Mouse (Mus musculus) kidney, adult 2 months (tissue): ENCODE data around the gene Cox4i2. TPM values are rescaled to one million over a fixed set of nuclear protein-coding genes. Genes with fewer than 3 reads are reported as not detected.

Experiments used
- DNase-seq: peaks from one replicate; pipeline ENCODE4 v3.0.0; 2021
- H3K27ac ChIP-seq: fragments of 200-500 bp; 2 replicates; pipeline ENCODE4 v1.5.1; 2012; ENCODE audit warnings: low read depth, low read length, control low read depth, inconsistent platforms; ENCODE audit not compliant: insufficient read depth
- H3K27me3 ChIP-seq: fragments of 200-500 bp; replicated peaks from 2 replicates; pipeline ENCODE4 v1.6.1; 2012; ENCODE audit warnings: mild to moderate bottlenecking, moderate library complexity, low read length, inconsistent platforms; ENCODE audit not compliant: control insufficient read depth, insufficient read depth
- H3K36me3 ChIP-seq: fragments of 200-500 bp; 2 replicates; pipeline ENCODE4 v1.6.1; 2012; ENCODE audit warnings: mild to moderate bottlenecking, moderate library complexity, low read length, inconsistent platforms; ENCODE audit not compliant: control insufficient read depth, insufficient read depth
- H3K4me1 ChIP-seq: fragments of 200-500 bp; 2 replicates; pipeline ENCODE4 v1.6.1; 2011; ENCODE audit warnings: low read length; ENCODE audit not compliant: control insufficient read depth, insufficient read depth
- H3K4me3 ChIP-seq: fragments of 200-500 bp; 2 replicates; pipeline ENCODE4 v1.5.1; 2011; ENCODE audit warnings: mild to moderate bottlenecking, low read depth, low read length, control low read depth; ENCODE audit not compliant: insufficient read depth
- CTCF ChIP-seq: fragments of 200-500 bp; conservative IDR thresholded peaks from 2 replicates; pipeline ENCODE4 v1.5.1; 2011; ENCODE audit warnings: low read depth, mild to moderate bottlenecking, control low read depth, low read length, moderate library complexity, mixed read lengths; ENCODE audit not compliant: insufficient read depth, insufficient read length
- POLR2A ChIP-seq: fragments of 200-500 bp; IDR thresholded peaks from one replicate; pipeline ENCODE4 v1.6.1; 2011; ENCODE audit warnings: low read depth, low read length, control low read depth
- WGBS: fragments of 180-500 bp; shearing (Covaris S2); methylation state at CpG from one replicate; pipeline ENCODE4 v1.1.7; 2018; 5-methylcytosine and 5-hydroxymethylcytosine counted together
- polyA plus RNA-seq: library from polyadenylated mRNA; depleted of rRNA; stranded (reverse); fragments of >200 nt; gene quantifications from 2 replicates; pipeline ENCODE4 v1.2.3, GENCODE M21; 2012

Cox4i2 gene
- polyA plus RNA-seq, 1 experiment = 3.1 TPM

- no peaks in the 10 kb centered on the region for H3K36me3 ChIP-seq
- peaks cover 13% of the 10 kb centered on the region for H3K4me1 ChIP-seq
- no peak overlapping the region; the same call in 1 of the 2 replicates for H3K4me3 ChIP-seq
- DNase-seq = peak; percentile 65
- no peaks in the 10 kb centered on the region for H3K27me3 ChIP-seq
- TF ChIP-seq CTCF (no peak), POLR2A (no peak)
- WGBS = 53% methylated on average over 6 of the region's 6 CpGs
- H3K27ac ChIP-seq = peak overlapping the region; percentile 73
Measured at GRCm38 (mm10) chr2:152726751-152727335, 27.1 kb upstream of the Cox4i2 start.

DNA sequence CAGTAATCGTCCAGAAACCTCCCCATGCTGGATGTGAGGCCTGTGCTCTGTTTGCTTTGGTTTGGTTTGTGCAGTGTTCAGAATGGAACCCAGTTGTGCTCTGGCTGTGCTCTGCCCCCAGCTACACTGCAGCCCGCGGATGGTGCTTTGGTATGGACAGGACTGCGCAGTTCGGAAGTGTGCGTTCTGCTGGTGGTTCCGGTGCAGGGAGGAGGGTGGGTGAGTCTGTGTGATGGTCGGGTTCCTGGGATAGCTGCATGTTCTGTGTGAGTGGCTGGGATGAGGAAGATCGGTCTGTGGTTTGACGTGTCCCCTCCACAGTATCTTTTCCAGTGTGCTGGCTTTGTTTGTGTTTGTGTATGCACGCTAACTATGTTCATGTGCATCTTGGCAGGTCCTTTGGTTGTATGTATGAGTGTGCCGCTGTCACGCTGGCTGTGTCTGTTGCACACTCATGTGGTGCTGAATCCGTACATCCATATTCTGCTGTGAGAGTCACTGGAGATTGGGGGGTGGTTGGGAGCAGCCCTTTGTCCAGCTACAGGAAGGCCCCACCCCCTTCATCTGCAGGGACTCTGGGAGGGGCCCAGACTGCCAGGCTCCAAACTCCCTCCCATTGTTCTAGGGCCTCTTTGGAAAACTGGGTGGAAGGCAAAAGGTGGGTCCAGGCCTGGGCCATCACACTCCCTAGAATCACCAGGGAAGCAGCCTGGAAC, 26.0 kb upstream of the Cox4i2 start:
- Histone ChIP-seq H3K27ac (peak overlapping the region; percentile 73), H3K36me3 (no peaks in the 10 kb centered on the region), H3K4me1 (peaks cover 13% of the 10 kb centered on the region), H3K4me3 (0 out of 2 replicates have a peak overlapping the region, but pooled peaks have one; percentile 2), H3K27me3 (no peaks in the 10 kb centered on the region)
- DNase-seq = peak; percentile 87
- TF ChIP-seq POLR2A (no peak), CTCF (no peak)
- WGBS = 75% methylated on average over 14 of the region's 14 CpGs

DNA sequence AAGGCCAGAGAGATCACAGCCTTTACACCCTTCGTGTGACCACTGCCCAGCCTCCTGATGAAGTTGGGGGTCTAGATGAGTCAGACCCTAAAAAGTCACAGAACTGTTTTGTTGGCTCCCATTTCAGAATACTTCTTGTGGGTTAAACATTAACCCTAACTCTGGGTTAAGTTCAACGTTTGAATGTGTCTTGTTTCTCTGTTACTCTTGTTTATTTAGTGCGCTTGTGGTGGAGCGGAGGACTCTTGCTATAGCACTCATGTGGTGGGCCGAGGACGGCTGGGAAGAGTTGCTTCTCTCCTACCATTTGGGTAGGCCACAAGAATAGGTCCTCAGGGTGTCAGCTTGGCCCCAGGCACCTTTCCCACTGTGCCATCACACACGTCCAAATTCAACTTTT, 25.4 kb upstream of the Cox4i2 start:
- H3K27me3 ChIP-seq = no peaks in the 10 kb centered on the region
- peak; percentile 56 for DNase-seq
- WGBS = 54% methylated on average over 7 of the region's 7 CpGs

GRCm38 (mm10) chr2:152729013-152729635, 24.8 kb upstream of the Cox4i2 start:
- peak; percentile 91 for DNase-seq
- no peak for TF ChIP-seq CTCF
- no peak for TF ChIP-seq POLR2A
- Histone ChIP-seq H3K4me1 (peaks cover 13% of the 10 kb centered on the region), H3K27ac (peak overlapping the region; percentile 62), H3K27me3 (no peaks in the 10 kb centered on the region), H3K4me3 (no peak overlapping the region), H3K36me3 (no peaks in the 10 kb centered on the region)
- WGBS = 37% methylated on average over 8 of the region's 8 CpGs

More for the DNA sequence above, 25.4 kb upstream of the Cox4i2 start:
- Histone ChIP-seq H3K4me1 (peaks cover 13% of the 10 kb centered on the region), H3K27ac (peak overlapping the region; percentile 62), H3K4me3 (no peak overlapping the region), H3K36me3 (no peaks in the 10 kb centered on the region)
- TF ChIP-seq POLR2A (no peak), CTCF (no peak)

GRCm38 (mm10) chr2:152729636-152730020, 24.3 kb upstream of the Cox4i2 start:
- TF ChIP-seq POLR2A (no peak), CTCF (no peak)
- H3K27ac ChIP-seq = peak overlapping the region; percentile 25
- no peaks in the 10 kb centered on the region for H3K36me3 ChIP-seq
- peak; percentile 71 for DNase-seq
- WGBS = 43% methylated on average over 7 of the region's 7 CpGs
- no peak overlapping the region for H3K4me3 ChIP-seq
- no peaks in the 10 kb centered on the region for H3K27me3 ChIP-seq
- peaks cover 16% of the 10 kb centered on the region for H3K4me1 ChIP-seq

GRCm38 (mm10) chr2:152733201-152733600, 20.8 kb upstream of the Cox4i2 start:
- H3K27me3 ChIP-seq = no peaks in the 10 kb centered on the region
- WGBS = 73% methylated on average over 2 of the region's 2 CpGs
- peak; percentile 50 for DNase-seq
- H3K4me1 ChIP-seq = peaks cover 21% of the 10 kb centered on the region
- no peak overlapping the region for H3K27ac ChIP-seq
- no peaks in the 10 kb centered on the region for H3K36me3 ChIP-seq
- TF ChIP-seq POLR2A (no peak), CTCF (no peak)
- H3K4me3 ChIP-seq = no peak overlapping the region

GRCm38 (mm10) chr2:152734501-152734900, 19.5 kb upstream of the Cox4i2 start:
- TF ChIP-seq CTCF (no peak), POLR2A (no peak)
- Histone ChIP-seq H3K4me1 (peaks cover 9% of the 10 kb centered on the region), H3K27me3 (no peaks in the 10 kb centered on the region), H3K36me3 (no peaks in the 10 kb centered on the region), H3K4me3 (no peak overlapping the region), H3K27ac (peak overlapping the region; percentile 36; the same call in 1 of the 2 replicates)
- 27% methylated on average over 10 of the region's 10 CpGs for WGBS
- no peak for DNase-seq
